8 mouse cellular contexts compared by ENCODE assay signal in genomic region chr16:57166086-57166485, GRCm38 (mm10). TPM values are rescaled to one million over a fixed set of nuclear protein-coding genes. Genes with fewer than 3 reads are reported as not detected.
DNase-seq lines count a peak whose midpoint lies in the region; ATAC-seq and TF ChIP-seq lines count a peak whose summit lies in the region.

No protein-coding gene starts in this region.

- H3K36me3 ChIP-seq in erythroblast, embryonic 14.5 days (ENCODE audit: control insufficient read depth) = peaks cover 48% of the 10 kb centered on the region
- H3K36me3 ChIP-seq in lung, postnatal 0 days (ENCODE audit: insufficient read depth, low read length) = peaks cover 3% of the 10 kb centered on the region; the same call in 1 of the 2 replicates
- peaks cover 25% of the 10 kb centered on the region for H3K36me3 ChIP-seq in liver, embryonic 13.5 days
- H3K36me3 ChIP-seq in stomach, embryonic 16.5 days (ENCODE audit: control insufficient read depth, insufficient read depth, low read length) = peaks cover 2% of the 10 kb centered on the region; the same call in 1 of the 2 replicates

- DNase-seq in lung, postnatal 0 days (ENCODE audit: low spot score) = no peak
- no peak for DNase-seq in lung, postnatal 4 days
- no peak for DNase-seq in liver, embryonic 13.5 days
- no peak for DNase-seq in cerebellum, adult 11-12 months
- DNase-seq in cerebellum, adult 2 months = no peak

- TF ChIP-seq EP300 in lung, postnatal 0 days (IDR thresholded peaks at IDR 0.05) = no peak

- no peak for TF ChIP-seq CTCF in lung, postnatal 0 days (IDR thresholded peaks at IDR 0.05)
- TF ChIP-seq CTCF in cerebellum, adult 2 months (IDR thresholded peaks at IDR 0.05; ENCODE audit: borderline replicate concordance, insufficient read depth, low read depth, low read length) = no peak

- H3K4me3 ChIP-seq in erythroblast, embryonic 14.5 days (replicated peaks) = peak overlapping the region; percentile 86
- peak overlapping the region; percentile 63; the same call in 1 of the 2 replicates for H3K4me3 ChIP-seq in lung, postnatal 0 days (ENCODE audit: low read depth, low read length)
- H3K4me3 ChIP-seq in liver, embryonic 13.5 days (replicated peaks) = peak overlapping the region; percentile 85
- peak overlapping the region; percentile 92 for H3K4me3 ChIP-seq in stomach, embryonic 16.5 days (replicated peaks; ENCODE audit: low read length)
- H3K4me3 ChIP-seq in cerebellum, adult 2 months (replicated peaks; ENCODE audit: insufficient read depth, low read depth, low read length) = no peak overlapping the region

- TF ChIP-seq POLR2A in cerebellum, adult 2 months (IDR thresholded peaks at IDR 0.05; ENCODE audit: borderline replicate concordance, insufficient read depth, low read length) = no peak

- ATAC-seq in erythroblast, adult 5-6 weeks (replicated peaks; ENCODE audit: low FRiP score, poor library complexity, severe bottlenecking) = no peak
- ATAC-seq in lung, postnatal 0 days = no peak
- no peak for ATAC-seq in liver, embryonic 13.5 days (ENCODE audit: low read depth)
- ATAC-seq in stomach, embryonic 16.5 days (ENCODE audit: insufficient read depth, low FRiP score) = no peak

- no peaks in the 10 kb centered on the region for H3K27me3 ChIP-seq in erythroblast, embryonic 14.5 days (ENCODE audit: control insufficient read depth)
- no peaks in the 10 kb centered on the region for H3K27me3 ChIP-seq in lung, postnatal 0 days (replicated peaks; ENCODE audit: insufficient read depth, low read length)
- H3K27me3 ChIP-seq in liver, embryonic 13.5 days = no peaks in the 10 kb centered on the region
- no peaks in the 10 kb centered on the region for H3K27me3 ChIP-seq in stomach, embryonic 16.5 days (ENCODE audit: control insufficient read depth, insufficient read depth, low read length)
- no peaks in the 10 kb centered on the region for H3K27me3 ChIP-seq in cerebellum, adult 2 months (ENCODE audit: control insufficient read depth, insufficient read depth, low read length)

- peaks cover 27% of the 10 kb centered on the region for H3K4me1 ChIP-seq in erythroblast, embryonic 14.5 days (ENCODE audit: control insufficient read depth)
- H3K4me1 ChIP-seq in lung, postnatal 0 days (ENCODE audit: insufficient read depth, low read depth, low read length) = no peaks in the 10 kb centered on the region
- H3K4me1 ChIP-seq in liver, embryonic 13.5 days (replicated peaks) = peaks cover 26% of the 10 kb centered on the region
- H3K4me1 ChIP-seq in stomach, embryonic 16.5 days (ENCODE audit: control insufficient read depth, insufficient read depth, low read length) = peaks cover 7% of the 10 kb centered on the region; the same call in 1 of the 2 replicates
- no peaks in the 10 kb centered on the region for H3K4me1 ChIP-seq in cerebellum, adult 2 months (ENCODE audit: control insufficient read depth, insufficient read depth, low read length)

- H3K4me2 ChIP-seq in lung, postnatal 0 days (replicated peaks; ENCODE audit: low read depth, low read length) = peak overlapping the region; percentile 85; the same call in 1 of the 2 replicates
- H3K4me2 ChIP-seq in liver, embryonic 13.5 days = peak overlapping the region; percentile 96
- H3K4me2 ChIP-seq in stomach, embryonic 16.5 days (ENCODE audit: low read depth, low read length) = peak overlapping the region; percentile 63

- H3K9ac ChIP-seq in lung, postnatal 0 days (replicated peaks; ENCODE audit: low read depth) = no peak overlapping the region
- peak overlapping the region; percentile 87 for H3K9ac ChIP-seq in liver, embryonic 13.5 days
- no peak overlapping the region for H3K9ac ChIP-seq in stomach, embryonic 16.5 days (ENCODE audit: low read length)

- 70% methylated on average over 6 of the region's 6 CpGs for WGBS in lung, postnatal 0 days
- WGBS in liver, embryonic 13.5 days (ENCODE audit: insufficient replicate concordance) = 62% methylated on average over 6 of the region's 6 CpGs
- 77% methylated on average over 6 of the region's 6 CpGs for WGBS in stomach, embryonic 16.5 days
- WGBS in cerebellum, adult 2 months = 77% methylated on average over 6 of the region's 6 CpGs

- H3K27ac ChIP-seq in lung, postnatal 0 days (ENCODE audit: low read length) = peak overlapping the region; percentile 85; the same call in 1 of the 2 replicates
- no peak overlapping the region for H3K27ac ChIP-seq in liver, embryonic 13.5 days
- H3K27ac ChIP-seq in stomach, embryonic 16.5 days (ENCODE audit: low read length) = no peak overlapping the region
- no peak overlapping the region for H3K27ac ChIP-seq in cerebellum, adult 2 months (ENCODE audit: insufficient read depth, low read length)

- no peaks in the 10 kb centered on the region for H3K9me3 ChIP-seq in erythroblast, embryonic 14.5 days (ENCODE audit: control insufficient read depth, low read length)
- no peaks in the 10 kb centered on the region for H3K9me3 ChIP-seq in lung, postnatal 0 days (ENCODE audit: low read length)
- H3K9me3 ChIP-seq in liver, embryonic 13.5 days (replicated peaks) = no peaks in the 10 kb centered on the region
- no peaks in the 10 kb centered on the region for H3K9me3 ChIP-seq in stomach, embryonic 16.5 days (replicated peaks; ENCODE audit: control insufficient read depth, low read length)

RNA-seq across cellular contexts. Expression of gene Nit2, which starts 1.1 kb away (rescaled TPM):
- polyA plus RNA-seq in erythroblast, embryonic 14.5 days (2012) = 0.10 and 0.23 TPM in 2 replicates
- total RNA-seq in erythroblast, adult 5-6 weeks (2015; ENCODE audit: low replicate concordance) = 0.77 and 9.0 TPM in 2 replicates
- 3.2 and 11.7 TPM in 2 replicates for total RNA-seq in erythroblast, adult 5-6 weeks (2017; ENCODE audit: low replicate concordance)
- 35.8 and 40.0 TPM in 2 replicates for polyA plus RNA-seq in lung, postnatal 0 days (2015; fragmentation: Nextera tagmentation; extraction: Ambion mirVana)
- 39.5 and 42.0 TPM in 2 replicates for polyA plus RNA-seq in liver, embryonic 13.5 days (2015; fragmentation: Nextera tagmentation; extraction: Ambion mirVana)
- polyA plus RNA-seq in stomach, embryonic 16.5 days (2015; fragmentation: Nextera tagmentation; extraction: Ambion mirVana) = 71.8 and 72.8 TPM in 2 replicates
- polyA plus RNA-seq in cerebellum, adult 2 months (2012; rRNA removed) = 14.4 and 16.5 TPM in 2 replicates

RNA-seq across cellular contexts. Expression of gene Tomm70a, which starts 44.6 kb away (rescaled TPM):
- 0.73 and 0.90 TPM in 2 replicates for polyA plus RNA-seq in erythroblast, embryonic 14.5 days (2012)
- total RNA-seq in erythroblast, adult 5-6 weeks (2015; ENCODE audit: low replicate concordance) = 19.4 and 26.3 TPM in 2 replicates
- 13.0 and 15.6 TPM in 2 replicates for total RNA-seq in erythroblast, adult 5-6 weeks (2017; ENCODE audit: low replicate concordance)
- polyA plus RNA-seq in lung, postnatal 0 days (2015; fragmentation: Nextera tagmentation; extraction: Ambion mirVana) = 17.2 and 17.7 TPM in 2 replicates
- polyA plus RNA-seq in liver, embryonic 13.5 days (2015; fragmentation: Nextera tagmentation; extraction: Ambion mirVana) = 30.7 and 34.3 TPM in 2 replicates
- polyA plus RNA-seq in stomach, embryonic 16.5 days (2015; fragmentation: Nextera tagmentation; extraction: Ambion mirVana) = 29.3 and 31.5 TPM in 2 replicates
- 50.5 and 51.6 TPM in 2 replicates for polyA plus RNA-seq in cerebellum, adult 2 months (2012; rRNA removed)

Comparison
In these comparisons a context has a peak if more than half of its experiments do, and no peak if none do; other contexts are left out.
1. RNA of gene Nit2, which starts 1.1 kb away (polyA plus RNA-seq): 71.8 to 72.8 TPM in stomach, embryonic 16.5 days, 39.5 to 42.0 TPM in liver, embryonic 13.5 days, 35.8 to 40.0 TPM in lung, postnatal 0 days and 14.4 to 16.5 TPM in cerebellum, adult 2 months; 0.10 to 0.23 TPM in erythroblast, embryonic 14.5 days; every median in the first group is over 10 times any median in the second.
2. Peak in every context shown above with its lines, with median percentiles within 50 percentile points of each other: H3K4me2 ChIP-seq.